Mouse (Mus musculus) c-Kit-positive CD71-negative TER-119-negative erythroid progenitor cells, embryonic 14.5 days (primary cell): Measurements from ENCODE around the gene Dcaf10.

Experiments
- DNase-seq: peaks from one replicate; pipeline ENCODE4 v3.0.0-alpha.2; 2013; ENCODE audit warnings: low read depth

Gene Dcaf10

DNA sequence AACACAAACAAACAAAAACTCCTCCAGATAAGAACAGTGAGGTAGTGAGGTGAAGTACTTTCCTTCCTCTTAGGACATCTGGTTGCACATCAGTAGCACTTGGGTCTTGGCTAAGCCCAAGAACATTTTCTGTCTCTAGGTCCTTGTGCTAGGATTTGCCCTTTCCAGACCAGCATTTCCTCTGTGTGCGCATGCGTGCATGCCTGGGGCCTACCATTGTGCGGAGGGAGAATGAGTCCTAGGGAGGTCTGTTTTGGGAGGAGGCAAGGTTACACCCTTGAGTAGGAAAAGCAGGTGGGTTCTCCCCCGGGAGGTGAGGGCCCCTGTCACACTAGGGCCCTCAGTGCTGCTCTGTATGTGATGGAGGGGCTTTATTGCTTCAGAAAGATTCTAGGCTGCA lies 77.2 kb downstream of the Dcaf10 start:
- DNase-seq = no peak

- no peak for DNase-seq
Observed at GRCm38 (mm10) chr4:45420733-45421132, 78.8 kb downstream of the Dcaf10 start.

GRCm38 (mm10) chr4:45421519-45422260 lies 79.8 kb downstream of the Dcaf10 start:
- no peak for DNase-seq

DNA sequence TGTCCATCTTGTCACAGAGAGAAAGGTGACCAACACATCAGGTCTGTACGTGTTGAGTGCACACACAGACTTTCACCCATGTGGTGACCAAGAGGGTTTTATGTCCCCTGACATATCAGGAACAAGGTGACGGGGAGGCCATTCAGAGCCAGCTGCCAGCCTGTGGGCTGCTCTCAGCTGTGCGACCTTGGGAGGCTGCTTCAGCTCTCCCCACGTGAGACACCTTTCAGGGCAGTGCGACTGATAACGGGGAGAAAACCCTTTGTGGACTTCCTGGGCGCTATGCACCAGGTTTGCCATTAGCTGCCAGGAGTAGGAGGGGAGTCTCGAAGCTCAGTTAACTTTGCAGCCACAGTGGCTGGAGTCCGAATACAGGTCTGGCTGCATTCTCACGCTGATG lies 80.7 kb downstream of the Dcaf10 start:
- no peak for DNase-seq

GRCm38 (mm10) chr4:45423406-45423805 lies 81.5 kb downstream of the Dcaf10 start:
- DNase-seq = no peak

DNA sequence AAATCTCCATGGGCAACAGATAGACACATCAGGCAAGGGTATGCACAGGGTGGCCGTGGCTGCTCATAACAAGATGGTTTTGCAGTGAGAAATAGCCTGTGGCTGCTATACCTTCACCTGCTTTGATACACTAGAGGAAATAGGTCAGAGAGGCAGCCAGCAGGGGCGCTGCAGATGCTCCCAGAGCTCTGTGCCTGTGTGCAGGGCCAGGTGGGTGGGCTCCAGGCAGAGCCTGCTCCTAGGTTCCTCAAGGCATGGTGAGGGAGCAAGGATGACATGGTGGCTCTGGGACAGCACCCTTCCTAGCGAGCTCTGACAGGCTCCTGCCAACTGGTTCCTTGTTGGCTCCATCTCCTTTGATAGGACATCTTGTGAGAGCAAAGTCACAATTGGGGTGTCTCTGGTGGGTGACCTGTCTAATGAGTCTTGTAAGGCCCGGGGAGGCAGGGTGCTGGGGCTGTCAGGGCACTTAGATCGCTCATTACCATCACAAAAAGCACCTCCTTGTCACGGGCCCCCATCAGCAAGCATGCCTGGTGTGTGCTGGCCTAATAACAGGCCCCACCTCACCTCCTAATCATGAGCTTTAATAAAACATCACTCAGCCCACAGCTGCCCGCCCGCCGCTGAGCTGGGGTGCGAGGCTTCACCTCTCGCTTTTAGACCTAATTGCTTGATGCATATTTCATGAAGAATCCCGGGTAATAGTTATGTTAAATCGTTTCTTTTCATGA lies 85.0 kb downstream of the Dcaf10 start:
- DNase-seq = no peak
